Mouse (Mus musculus): ENCODE data around the gene Gm9040.
"Not testable (repeated sequence)": the region's sequence is repeated elsewhere in the genome, so short reads cannot be mapped to it uniquely, and the experiment has no call there.

Gm9040 gene

GRCm38 (mm10) chr10:118326869-118327268, at the start of gene Gm9040:
Gene Gm9040 (minus strand): TSS chr10:118326969.
- not testable (repeated sequence) for DNase-seq (ENCODE audit: low read depth in 2 of 2, low spot score in 2 of 2)

GRCm38 (mm10) chr10:118370443-118370842, 43.7 kb upstream of the Gm9040 start:
- peak; percentile 71 to 79 for DNase-seq (ENCODE audit: low read depth in 2 of 2, low spot score in 2 of 2)

DNA sequence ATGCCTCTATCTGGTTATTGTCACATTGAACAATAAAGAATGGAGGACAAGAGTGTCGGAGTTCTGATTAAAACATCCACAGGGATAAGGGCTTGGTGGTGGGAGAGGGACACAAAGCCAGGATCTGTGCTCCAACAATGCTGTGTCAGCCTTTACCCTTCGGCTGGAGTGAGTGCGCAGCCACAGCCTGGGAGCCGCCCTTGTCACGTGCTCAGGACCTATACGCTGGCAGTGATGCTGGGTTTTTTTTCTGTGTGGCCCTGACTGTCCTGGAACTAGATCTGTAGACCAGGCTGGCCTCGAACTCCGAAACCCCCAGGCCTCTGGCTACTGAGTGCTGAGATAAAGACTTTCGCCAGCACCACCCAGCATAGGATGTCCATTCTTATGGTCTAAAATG, 42.7 kb upstream of the Gm9040 start:
- DNase-seq (ENCODE audit: low read depth in 2 of 2, low spot score in 2 of 2) = no peak

DNA sequence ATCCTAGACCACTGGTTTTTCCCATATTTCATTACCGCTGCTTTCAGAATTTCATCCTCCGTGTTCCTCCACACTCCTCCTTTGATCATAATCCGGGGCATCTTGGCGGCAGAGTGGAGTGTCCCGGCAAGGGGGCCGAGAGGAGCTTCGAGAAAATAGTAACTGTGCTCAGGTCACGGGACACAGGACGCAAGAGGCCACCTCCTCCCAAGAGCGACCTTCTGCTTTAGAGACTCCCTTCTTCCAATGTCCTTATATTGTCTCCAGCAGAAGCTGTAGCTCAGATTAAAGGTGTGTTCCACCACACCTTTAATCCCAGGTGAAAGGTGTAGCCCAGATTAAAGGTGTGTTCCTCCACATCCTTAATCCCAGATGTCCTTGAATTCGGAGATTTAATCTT, 27.2 kb upstream of the Gm9040 start, which contains the start of gene Gm9049:
Gene Gm9049, minus strand, starts transcription at position 101 of the 400 bp plus-strand sequence.
- not testable (repeated sequence) for DNase-seq (ENCODE audit: low read depth in 2 of 2, low spot score in 2 of 2)

DNA sequence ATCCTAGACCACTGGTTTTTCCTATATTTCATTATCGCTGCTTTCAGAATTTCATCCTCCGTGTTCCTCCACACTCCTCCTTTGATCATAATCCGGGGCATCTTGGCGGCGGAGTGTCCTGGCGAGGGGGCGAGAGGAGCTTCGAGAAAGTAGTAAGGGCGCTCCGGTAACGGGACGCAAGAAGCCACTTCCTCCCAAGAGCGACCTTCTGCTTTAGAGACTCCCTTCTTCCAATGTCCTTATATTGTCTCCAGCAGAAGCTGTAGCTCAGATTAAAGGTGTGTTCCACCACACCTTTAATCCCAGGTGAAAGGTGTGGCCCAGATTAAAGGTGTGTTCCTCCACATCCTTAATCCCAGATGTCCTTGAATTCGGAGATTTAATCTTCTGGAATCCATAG, 21.8 kb upstream of the Gm9040 start, which contains the start of gene Gm9048:
Gene Gm9048, minus strand, starts transcription at position 101 of the 400 bp plus-strand sequence.
- DNase-seq (ENCODE audit: low read depth in 2 of 2, low spot score in 2 of 2) = not testable (repeated sequence)

GRCm38 (mm10) chr10:118343155-118343554, 16.4 kb upstream of the Gm9040 start, which contains the start of gene Gm9046:
Gene Gm9046 (minus strand): TSS chr10:118343255.
- DNase-seq (ENCODE audit: low read depth in 2 of 2, low spot score in 2 of 2) = not testable (repeated sequence)

DNA sequence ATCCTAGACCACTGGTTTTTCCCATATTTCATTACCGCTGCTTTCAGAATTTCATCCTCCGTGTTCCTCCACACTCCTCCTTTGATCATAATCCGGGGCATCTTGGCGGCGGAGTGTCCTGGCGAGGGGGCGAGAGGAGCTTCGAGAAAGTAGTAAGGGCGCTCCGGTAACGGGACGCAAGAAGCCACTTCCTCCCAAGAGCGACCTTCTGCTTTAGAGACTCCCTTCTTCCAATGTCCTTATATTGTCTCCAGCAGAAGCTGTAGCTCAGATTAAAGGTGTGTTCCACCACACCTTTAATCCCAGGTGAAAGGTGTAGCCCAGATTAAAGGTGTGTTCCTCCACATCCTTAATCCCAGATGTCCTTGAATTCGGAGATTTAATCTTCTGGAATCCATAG, 11.0 kb upstream of the Gm9040 start, which contains the start of gene Gm9045:
Gene Gm9045, minus strand, starts transcription at position 101 of the 400 bp plus-strand sequence.
- DNase-seq (ENCODE audit: low read depth in 2 of 2, low spot score in 2 of 2) = not testable (repeated sequence)

GRCm38 (mm10) chr10:118332308-118332707, 5.5 kb upstream of the Gm9040 start, which contains the start of gene Gm9044:
Gene Gm9044 (minus strand): TSS chr10:118332408.
- not testable (repeated sequence) for DNase-seq (ENCODE audit: low read depth in 2 of 2, low spot score in 2 of 2)

DNA sequence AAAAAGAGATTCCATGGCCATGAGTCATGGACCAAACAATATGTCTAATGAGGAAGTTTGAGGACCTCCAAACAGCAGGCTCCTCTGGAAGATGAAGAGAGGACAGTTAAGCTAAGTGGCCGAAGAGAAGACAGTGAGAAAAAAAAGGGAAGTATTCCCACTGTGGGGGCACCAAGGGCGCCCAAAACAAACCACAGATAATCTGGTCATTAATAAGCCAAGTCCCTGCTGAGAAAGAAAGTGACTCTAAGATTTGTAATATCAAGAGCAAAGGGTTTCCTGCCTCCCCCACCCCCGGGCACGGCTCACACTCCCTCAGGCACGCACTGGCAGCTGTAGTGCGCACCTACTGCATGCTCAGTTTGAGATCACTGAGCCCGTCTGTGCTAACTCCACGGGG, 7.7 kb downstream of the Gm9040 start:
- no peak for DNase-seq (ENCODE audit: low read depth in 2 of 2, low spot score in 2 of 2)

GRCm38 (mm10) chr10:118302133-118302532, 24.6 kb downstream of the Gm9040 start:
- DNase-seq (ENCODE audit: low read depth in 2 of 2, low spot score in 2 of 2) = not testable (repeated sequence)

DNA sequence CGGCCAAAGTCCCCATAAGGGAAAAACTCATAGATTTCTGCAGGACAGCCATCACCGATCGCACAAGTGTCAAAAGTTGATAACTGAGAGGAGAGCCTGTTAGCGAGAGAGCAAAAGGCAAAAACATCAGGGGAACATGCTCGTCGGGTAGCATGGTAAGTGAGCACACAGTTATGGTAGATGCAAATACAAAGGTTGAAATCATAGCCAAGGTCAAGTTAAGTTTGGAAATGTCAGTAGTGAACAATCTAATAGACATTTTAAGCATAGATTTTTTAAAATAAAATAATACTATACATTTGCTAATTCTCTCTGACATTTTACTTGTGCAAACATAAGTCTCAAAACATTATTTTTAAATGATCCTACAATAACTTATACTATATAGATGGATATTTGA, 31.8 kb downstream of the Gm9040 start, which contains the start of gene Iltifb:
Gene Iltifb, minus strand, starts transcription at position 101 of the 400 bp plus-strand sequence.
- no peak for DNase-seq (ENCODE audit: low read depth in 2 of 2, low spot score in 2 of 2)

GRCm38 (mm10) chr10:118283016-118283415, 43.8 kb downstream of the Gm9040 start:
- DNase-seq (ENCODE audit: low read depth in 2 of 2, low spot score in 2 of 2) = not testable (repeated sequence)

DNA sequence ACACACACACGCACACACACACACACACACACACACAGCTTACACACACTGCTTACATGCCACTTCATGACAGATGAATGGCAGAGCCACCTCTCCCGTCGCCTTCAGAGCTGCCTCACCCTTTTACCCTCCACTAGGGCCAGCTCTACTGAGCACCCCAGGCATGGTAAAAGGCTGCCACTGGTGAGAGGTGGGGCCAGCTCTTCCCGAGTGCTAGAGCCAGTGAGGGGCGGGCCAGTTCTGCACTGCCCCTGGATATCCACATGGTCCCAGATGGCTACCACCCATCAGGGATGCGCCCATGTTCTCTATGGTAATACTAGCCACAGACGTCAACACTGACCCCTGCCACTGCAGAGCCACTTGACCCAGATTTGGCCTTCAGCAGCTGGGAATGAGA, 44.2 kb downstream of the Gm9040 start:
- DNase-seq (ENCODE audit: low read depth in 2 of 2, low spot score in 2 of 2) = not testable (repeated sequence)

GRCm38 (mm10) chr10:118278069-118278468, 48.7 kb downstream of the Gm9040 start:
- not testable (repeated sequence) for DNase-seq (ENCODE audit: low read depth in 2 of 2, low spot score in 2 of 2)

Measured in CD8-positive naive resting alpha-beta T cell, adult 2 months (primary cell).